In genomic region chr19:26746290-26746689, GRCm38 (mm10) we compare ENCODE assay signal across 10 mouse cellular contexts.
A peak's percentile ranks its signal among the peaks of the same experiment; 100 is the strongest.
DNase-seq lines count a peak whose midpoint lies in the region; ATAC-seq lines count a peak whose summit lies in the region.
"Had no signal": no experiment of that assay in that cellular context is flagged by ENCODE, and none has a peak within 500 bp of the region (broad histone marks: within the 10 kb centered on the region; RNA-seq: fewer than 3 reads in every experiment).

No protein-coding gene starts in this region.

- no peak for DNase-seq in heart, embryonic 10.5 days (ENCODE audit: low spot score)
- no peak for DNase-seq in heart, postnatal 14 days
- peak; percentile 73 for DNase-seq in urinary bladder, postnatal 14 days (ENCODE audit: low spot score)
- no peak for DNase-seq in urinary bladder, postnatal 4 days (ENCODE audit: low spot score in 2 of 2)
- DNase-seq in hindbrain, embryonic 14.5 days (ENCODE audit: low spot score): no peak
- no peak for DNase-seq in left cerebral cortex, adult 11 months (ENCODE audit: low spot score)
- no peak for DNase-seq in ovary, postnatal 14 days (ENCODE audit: low spot score)
- DNase-seq: gastrocnemius, postnatal 10 days had no signal

- no peak overlapping the region for H3K4me3 ChIP-seq in heart, embryonic 10.5 days
- no peak overlapping the region for H3K4me3 ChIP-seq in hindbrain, embryonic 14.5 days (replicated peaks; ENCODE audit: low read length)
- no peak overlapping the region for H3K4me3 ChIP-seq in neural tube, embryonic 15.5 days (replicated peaks)
- H3K4me3 ChIP-seq: liver, embryonic 15.5 days had no signal

- peak overlapping the region; percentile 92; the same call in 1 of the 2 replicates for H3K27ac ChIP-seq in heart, embryonic 10.5 days
- H3K27ac ChIP-seq in hindbrain, embryonic 14.5 days: peak overlapping the region; percentile 98
- H3K27ac ChIP-seq in neural tube, embryonic 15.5 days (replicated peaks): peak overlapping the region; percentile 99
- H3K27ac ChIP-seq: liver, embryonic 15.5 days had no signal

- no peaks in the 10 kb centered on the region for H3K9me3 ChIP-seq in heart, embryonic 10.5 days
- H3K9me3 ChIP-seq in hindbrain, embryonic 14.5 days (ENCODE audit: control insufficient read depth, low read length): no peaks in the 10 kb centered on the region
- H3K9me3 ChIP-seq in neural tube, embryonic 15.5 days (replicated peaks): no peaks in the 10 kb centered on the region
- H3K9me3 ChIP-seq: liver, embryonic 15.5 days had no signal

- intact Hi-C loops in heart, postnatal 14 days (cut with DNase I): loop anchor here (5.0 kb wide), 1 partner anchor 681 kb away; the partner anchor contains the start of gene Pum3

- peak overlapping the region; percentile 71; the same call in 1 of the 2 replicates for H3K9ac ChIP-seq in hindbrain, embryonic 14.5 days
- H3K9ac ChIP-seq in neural tube, embryonic 15.5 days (replicated peaks): no peak overlapping the region
- H3K9ac ChIP-seq: liver, embryonic 15.5 days had no signal

- H3K4me1 ChIP-seq in heart, embryonic 10.5 days: peaks cover 15% of the 10 kb centered on the region; the same call in 1 of the 2 replicates
- H3K4me1 ChIP-seq in hindbrain, embryonic 14.5 days (replicated peaks; ENCODE audit: control insufficient read depth, insufficient read depth, low read length): peaks cover 26% of the 10 kb centered on the region
- H3K4me1 ChIP-seq in neural tube, embryonic 15.5 days: peaks cover 30% of the 10 kb centered on the region

- ATAC-seq in hindbrain, embryonic 14.5 days (ENCODE audit: low FRiP score): no peak
- ATAC-seq in neural tube, embryonic 15.5 days (ENCODE audit: low FRiP score): no peak

- no peaks in the 10 kb centered on the region for H3K27me3 ChIP-seq in heart, embryonic 10.5 days (ENCODE audit: insufficient read depth, poor library complexity, severe bottlenecking)
- H3K27me3 ChIP-seq in hindbrain, embryonic 14.5 days (ENCODE audit: control insufficient read depth, insufficient read depth, low read length): no peaks in the 10 kb centered on the region
- H3K27me3 ChIP-seq in neural tube, embryonic 15.5 days (replicated peaks): no peaks in the 10 kb centered on the region
- H3K27me3 ChIP-seq: liver, embryonic 15.5 days had no signal

- no peaks in the 10 kb centered on the region for H3K36me3 ChIP-seq in heart, embryonic 10.5 days
- H3K36me3 ChIP-seq in hindbrain, embryonic 14.5 days (replicated peaks; ENCODE audit: control insufficient read depth, insufficient read depth): no peaks in the 10 kb centered on the region
- no peaks in the 10 kb centered on the region for H3K36me3 ChIP-seq in neural tube, embryonic 15.5 days
- H3K36me3 ChIP-seq: liver, embryonic 15.5 days had no signal

- WGBS in heart, embryonic 10.5 days: 92% methylated on average over 10 of the region's 10 CpGs
- 86% methylated on average over 10 of the region's 10 CpGs for WGBS in hindbrain, embryonic 14.5 days
- 80% methylated on average over 10 of the region's 10 CpGs for WGBS in neural tube, embryonic 15.5 days

- H3K4me2 ChIP-seq in hindbrain, embryonic 14.5 days (replicated peaks): peak overlapping the region; percentile 66
- no peak overlapping the region for H3K4me2 ChIP-seq in neural tube, embryonic 15.5 days
